Mouse (Mus musculus) cerebellum, postnatal 14 days (tissue): ENCODE results near the gene Ptbp1.
A peak's percentile ranks its signal among the peaks of the same experiment; 100 is the strongest.

Source experiments
- DNase-seq, 2 experiments: peaks; one replicate each; pipeline ENCODE4 v3.0.0; 2021; ENCODE audit warnings: mixed read lengths in 2 of 2

Ptbp1 gene

GRCm38 (mm10) chr10:79834769-79835398 lies 19.3 kb upstream of the Ptbp1 start:
- peak; percentile 88 to 90 for DNase-seq

GRCm38 (mm10) chr10:79836918-79837317 lies 17.3 kb upstream of the Ptbp1 start:
- no peak for DNase-seq

DNA sequence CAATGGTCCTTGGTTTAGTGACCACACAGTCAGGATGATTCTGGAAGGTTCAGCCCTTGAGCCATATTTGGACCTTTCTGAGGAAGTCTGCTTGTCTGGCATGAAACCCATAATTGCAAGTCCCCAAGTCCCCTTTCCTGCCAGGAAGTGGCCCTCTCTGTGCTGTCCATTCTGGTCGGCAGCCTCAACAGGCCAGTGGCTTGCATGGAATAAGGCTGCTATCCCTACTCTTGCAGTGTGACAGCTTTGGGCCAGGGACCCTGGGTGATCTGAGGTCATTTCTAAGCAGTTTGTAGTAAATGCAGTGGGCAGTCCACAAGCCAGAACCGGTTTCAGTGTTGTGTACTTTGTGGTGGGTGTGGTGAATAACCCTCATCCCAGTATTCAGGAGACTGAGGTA lies 16.1 kb upstream of the Ptbp1 start:
- no peak for DNase-seq

- DNase-seq: peak in 1 of 2 experiments; percentile 10
Observed at GRCm38 (mm10) chr10:79840091-79840490, 14.1 kb upstream of the Ptbp1 start.

GRCm38 (mm10) chr10:79840644-79841551 lies 13.3 kb upstream of the Ptbp1 start:
- peak; percentile 69 to 73 for DNase-seq

DNA sequence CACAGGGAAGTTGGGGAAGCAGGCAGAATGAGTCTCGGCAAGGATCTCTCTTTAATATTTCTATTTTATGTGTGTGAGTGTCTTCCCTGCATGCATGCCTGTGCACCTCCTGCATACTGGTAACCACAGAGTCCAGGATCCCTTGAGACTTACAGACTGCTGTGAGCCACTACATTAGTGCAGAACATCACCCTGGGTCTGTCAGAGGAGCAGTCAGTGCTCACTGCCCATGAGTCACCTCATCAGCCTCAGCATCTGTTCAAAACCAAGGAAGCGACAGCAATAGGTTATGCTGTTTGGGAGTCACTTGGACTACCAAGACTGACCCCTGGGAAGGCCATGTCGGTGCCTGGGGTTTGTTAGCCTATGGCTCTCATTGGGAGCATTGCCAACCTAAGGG lies 11.9 kb upstream of the Ptbp1 start:
- DNase-seq: no peak

GRCm38 (mm10) chr10:79843476-79843875 lies 10.8 kb upstream of the Ptbp1 start:
- DNase-seq: peak in 1 of 2 experiments; percentile 50

- no peak for DNase-seq
Observed at GRCm38 (mm10) chr10:79846553-79846952, 7.7 kb upstream of the Ptbp1 start.

GRCm38 (mm10) chr10:79849941-79850628 lies 4.1 kb upstream of the Ptbp1 start:
- no peak for DNase-seq

DNA sequence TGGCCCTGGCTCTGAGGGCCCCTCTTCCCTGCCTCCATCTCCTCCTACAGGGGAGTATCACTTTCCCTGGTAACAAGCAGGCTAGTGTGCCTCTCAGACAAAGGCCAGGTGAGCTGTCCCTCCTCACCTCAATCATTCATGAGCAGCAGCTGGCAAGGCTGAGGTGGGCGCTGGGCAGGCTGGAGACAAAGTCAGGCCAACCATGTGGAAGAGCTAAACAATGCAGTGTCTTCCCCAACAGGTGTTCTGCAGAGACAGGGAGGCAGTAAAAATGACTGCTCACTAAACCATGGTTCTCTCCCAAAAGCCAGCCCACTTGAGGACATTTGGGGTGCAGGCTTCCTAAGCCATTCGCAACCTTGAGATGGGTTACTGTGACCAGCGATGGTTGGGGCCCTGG lies 2.6 kb upstream of the Ptbp1 start:
- DNase-seq: no peak

DNA sequence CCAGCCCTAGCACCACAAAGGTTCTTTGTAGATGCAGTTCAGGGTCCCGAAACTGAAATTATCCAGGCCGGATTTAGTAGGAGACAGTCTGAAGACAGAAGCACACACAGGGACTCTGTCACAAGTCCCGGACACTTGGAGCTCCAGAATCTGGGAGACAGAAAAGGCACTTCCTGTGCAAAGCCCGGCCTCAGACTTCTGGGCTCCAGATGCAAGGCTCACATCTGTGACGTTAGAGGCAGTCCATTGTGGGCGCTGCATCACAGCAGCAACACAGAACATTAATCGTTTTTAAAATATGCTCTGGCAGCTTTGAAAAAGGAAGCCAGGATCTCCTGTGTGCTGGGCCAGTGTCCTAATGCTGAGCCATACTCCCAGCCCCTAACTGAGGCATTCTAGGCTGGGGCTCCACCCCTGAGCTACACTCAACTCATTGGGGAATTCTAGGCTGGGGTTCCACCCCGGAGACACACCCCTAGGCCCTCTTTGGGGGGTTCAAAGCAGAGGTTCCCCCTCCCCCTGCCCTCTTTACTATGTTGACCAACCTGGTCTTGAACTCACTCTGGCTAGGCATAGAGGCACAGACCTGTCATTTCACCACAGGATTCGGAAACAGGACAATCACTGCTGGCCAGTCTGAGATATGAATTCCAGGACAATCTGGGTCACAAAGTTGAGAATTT lies 2.0 kb upstream of the Ptbp1 start:
- no peak for DNase-seq

- no peak for DNase-seq
Observed at GRCm38 (mm10) chr10:79852827-79853226, 1.4 kb upstream of the Ptbp1 start.

- DNase-seq: peak; percentile 95 to 97
Observed at GRCm38 (mm10) chr10:79853392-79853791, 835 bp upstream of the Ptbp1 start.

DNA sequence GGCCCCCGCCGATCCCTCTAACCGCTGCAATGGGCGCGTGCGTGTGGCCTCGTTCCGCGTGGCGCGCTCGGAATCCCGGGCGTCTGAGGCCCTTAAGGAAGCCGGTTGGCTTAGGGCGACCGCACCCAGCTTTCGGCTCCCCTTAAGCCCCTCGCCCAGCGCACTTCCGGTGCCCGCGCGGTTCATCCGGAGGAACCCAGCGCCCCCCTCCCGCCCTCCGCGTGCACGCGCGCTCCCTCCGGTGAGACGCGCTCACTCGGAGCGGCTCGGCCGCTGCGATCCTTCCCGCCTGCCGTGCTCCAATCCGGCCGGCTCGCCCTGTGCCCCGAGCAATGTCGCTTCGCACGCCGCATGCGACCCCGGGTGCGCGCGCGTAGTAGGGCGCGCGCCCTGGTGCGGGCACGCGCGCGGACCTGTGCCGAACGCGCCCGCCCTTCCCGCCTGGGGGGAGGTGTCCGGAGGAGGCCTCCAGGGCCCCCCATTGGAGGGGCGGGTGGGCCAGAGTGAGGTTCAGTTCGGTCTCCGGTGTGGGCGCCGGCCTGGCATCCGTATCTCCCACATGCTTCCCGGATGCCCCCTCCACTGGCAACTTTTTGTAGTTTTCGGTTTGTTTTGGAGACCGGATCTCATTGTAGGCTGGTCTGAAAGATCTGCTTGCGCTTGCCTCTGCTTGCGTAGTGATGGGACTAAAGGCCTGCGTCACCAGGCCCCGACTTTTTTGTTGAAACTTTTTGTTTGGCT lies 744 bp downstream of the Ptbp1 start:
- peak; percentile 78 to 80 for DNase-seq

- DNase-seq: peak; percentile 63 to 68
Observed at GRCm38 (mm10) chr10:79855558-79856184, 1.4 kb downstream of the Ptbp1 start.

DNA sequence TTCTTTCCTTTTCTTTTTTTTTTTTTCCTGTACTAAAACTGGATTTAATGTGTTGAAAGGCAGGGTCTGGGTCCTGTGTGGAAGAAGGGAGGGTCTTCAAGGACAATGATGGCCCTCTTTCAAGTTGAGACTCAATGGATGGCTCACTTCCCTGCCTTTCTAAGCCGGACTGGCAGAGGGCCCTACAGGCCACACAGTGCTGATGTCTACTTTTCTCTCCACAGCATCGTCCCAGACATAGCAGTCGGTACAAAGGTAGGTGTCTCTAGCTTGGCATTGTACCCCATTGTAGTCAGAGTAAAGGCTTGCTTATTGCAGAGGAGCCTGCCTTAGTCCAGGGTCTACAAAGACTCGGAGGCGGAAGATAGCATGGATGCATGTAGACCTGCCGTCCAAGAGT lies 2.1 kb downstream of the Ptbp1 start:
- DNase-seq: peak; percentile 39 to 47

DNA sequence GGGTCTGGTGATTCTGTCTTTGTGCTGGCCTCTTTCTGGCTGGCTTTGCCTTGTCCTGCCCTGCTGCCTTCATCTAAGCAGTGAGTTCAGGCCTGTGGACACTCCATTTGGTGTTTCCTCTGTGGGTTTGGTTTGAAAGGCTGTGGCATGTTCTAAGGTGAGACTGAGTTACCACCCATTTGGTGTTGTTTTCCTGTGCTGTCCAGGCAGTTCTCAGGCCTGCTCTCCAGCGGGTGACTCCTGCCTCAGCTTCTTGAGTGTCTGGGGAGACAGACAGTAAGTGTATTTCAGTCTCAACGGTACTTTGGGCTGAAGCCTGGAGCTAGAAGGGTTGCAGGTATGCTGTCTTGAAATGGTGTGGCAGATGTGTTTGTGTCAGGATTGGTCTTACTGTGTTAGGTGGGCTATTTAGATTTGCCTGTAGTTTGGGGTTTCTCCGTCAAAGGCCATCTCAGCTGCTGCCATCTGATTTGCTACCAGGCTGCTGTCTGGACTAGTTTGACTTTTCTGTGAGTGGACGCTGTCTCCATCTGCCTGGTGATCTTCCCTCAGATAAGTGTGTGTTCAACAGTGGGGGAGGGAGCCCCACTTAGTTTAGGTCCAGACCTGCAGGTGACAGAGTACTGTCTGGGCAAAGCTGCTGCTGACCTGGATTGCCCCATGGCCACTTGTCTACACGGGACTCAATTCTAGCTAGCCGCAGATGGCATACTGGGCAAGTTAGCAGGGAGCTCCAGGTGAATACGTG lies 2.7 kb downstream of the Ptbp1 start:
- DNase-seq: no peak

DNA sequence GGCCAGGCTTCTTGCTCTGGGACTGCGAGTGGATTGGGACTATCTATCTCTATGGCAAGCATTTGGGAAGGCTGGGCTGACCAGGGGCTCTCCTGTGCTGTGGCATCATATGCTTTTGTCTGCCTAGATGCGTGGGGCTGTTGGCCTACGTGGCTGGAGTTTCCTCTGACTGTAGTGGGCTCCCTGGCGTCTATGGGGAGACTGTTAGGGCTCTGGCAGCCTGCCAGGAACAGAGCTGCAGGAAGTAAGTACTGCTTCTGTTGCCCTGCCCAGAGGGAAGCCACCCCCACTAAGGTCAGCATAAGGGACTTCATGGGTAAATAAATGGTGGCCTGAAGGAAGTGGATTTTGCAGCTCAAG lies 3.2 kb downstream of the Ptbp1 start:
- DNase-seq: peak; percentile 54 to 63

DNA sequence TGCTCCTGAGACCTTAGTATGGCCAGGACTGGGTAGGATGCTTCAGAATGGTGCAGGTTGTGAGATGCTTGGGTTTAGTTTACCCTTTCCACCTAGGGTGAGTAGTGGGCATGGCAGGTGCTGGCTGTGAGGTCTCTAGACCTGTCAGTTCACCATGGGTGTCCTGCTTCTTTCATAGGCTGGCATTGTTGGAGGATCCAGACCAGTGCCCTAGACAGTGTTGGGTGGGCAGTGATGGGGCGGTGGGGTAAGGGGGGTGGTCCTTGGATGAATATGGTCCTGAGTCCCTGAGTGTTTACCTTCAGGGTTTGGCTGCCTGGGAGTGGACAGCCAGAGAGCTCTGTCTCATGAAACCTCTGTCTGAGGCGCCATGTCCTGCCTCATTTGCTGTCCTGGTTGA lies 3.7 kb downstream of the Ptbp1 start:
- DNase-seq: no peak

DNA sequence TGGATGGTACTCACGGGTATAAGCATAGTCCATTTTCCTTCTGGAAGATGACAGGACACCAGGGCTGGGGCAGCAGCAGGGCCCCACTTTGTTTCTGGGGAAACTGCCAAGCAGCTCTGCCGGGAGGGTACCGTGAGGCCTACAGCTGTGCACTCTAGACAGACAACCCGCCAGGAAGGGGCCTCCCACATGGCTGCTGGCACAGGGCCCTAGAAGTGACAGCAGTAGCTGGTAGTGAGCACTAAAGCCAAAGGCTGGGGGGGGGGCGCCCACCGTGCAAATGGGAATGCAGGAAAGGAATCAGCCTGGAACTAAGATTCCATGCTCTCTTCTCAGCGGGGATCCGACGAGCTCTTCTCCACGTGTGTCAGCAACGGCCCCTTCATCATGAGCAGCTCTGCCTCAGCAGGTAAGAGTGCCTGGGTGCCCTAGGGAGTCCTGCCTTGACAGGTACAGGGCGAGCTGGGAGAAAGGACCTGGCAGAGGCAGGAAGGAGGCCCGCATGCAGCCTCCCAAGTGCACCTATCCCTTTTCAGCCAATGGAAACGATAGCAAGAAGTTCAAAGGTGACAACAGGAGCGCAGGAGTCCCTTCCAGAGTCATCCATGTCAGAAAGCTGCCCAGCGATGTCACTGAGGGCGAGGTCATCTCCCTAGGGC lies 4.3 kb downstream of the Ptbp1 start:
- DNase-seq: peak; percentile 74 to 79
